Mouse (Mus musculus) MEL (cell line): Measurements from ENCODE around the gene Tmem11. TPM values are rescaled to one million over a fixed set of nuclear protein-coding genes. Genes with fewer than 3 reads are reported as not detected.

Experiments
- DNase-seq: peaks from one replicate; pipeline ENCODE4 v3.0.0; 2011; ENCODE audit warnings: low read depth, low spot score
- H3K27ac ChIP-seq: 2 replicates; pipeline ENCODE4 v1.5.1; 2012; ENCODE audit warnings: low read depth, mild to moderate bottlenecking, control low read depth, low read length, moderate library complexity; ENCODE audit not compliant: control insufficient read depth
- H3K27me3 ChIP-seq, 2 experiments: fragments of 150-350 bp in 1 of 2; sonication (generic) in 1 of 2; 2 replicates each; pipeline ENCODE4 v1.6.1; 2012; ENCODE audit warnings: low read length in 2 of 2, mild to moderate bottlenecking in 2 of 2, improper control_type of control experiment in 1 of 2, moderate library complexity in 1 of 2; ENCODE audit not compliant: insufficient read depth in 2 of 2, control insufficient read depth in 1 of 2
- H3K36me3 ChIP-seq, 2 experiments: 2 replicates each; pipeline ENCODE4 v1.6.1; 2012 to 2014; ENCODE audit warnings: low read length in 2 of 2, improper control_type of control experiment in 1 of 2, inconsistent platforms in 1 of 2, mild to moderate bottlenecking in 1 of 2; ENCODE audit not compliant: insufficient read depth in 2 of 2, control insufficient read depth in 1 of 2
- H3K4me1 ChIP-seq, 2 experiments: fragments of 150-350 bp in 1 of 2; sonication (generic) in 1 of 2; 2 replicates each; pipeline ENCODE4 v1.6.1; 2012; ENCODE audit warnings: low read length in 2 of 2, improper control_type of control experiment in 1 of 2, mild to moderate bottlenecking in 1 of 2; ENCODE audit not compliant: insufficient read depth in 2 of 2, control insufficient read depth in 1 of 2
- H3K4me3 ChIP-seq, 2 experiments: fragments of 150-350 bp in 1 of 2; sonication (generic) in 1 of 2; 2 replicates each; pipeline ENCODE4 v1.5.1; 2012; ENCODE audit warnings: low read depth in 2 of 2, low read length in 2 of 2, mild to moderate bottlenecking in 2 of 2, moderate library complexity in 2 of 2, control low read depth in 1 of 2, improper control_type of control experiment in 1 of 2; ENCODE audit not compliant: control insufficient read depth in 1 of 2, insufficient read depth in 1 of 2
- H3K79me2 ChIP-seq: 2 replicates; pipeline ENCODE4 v1.6.1; 2012; ENCODE audit warnings: mild to moderate bottlenecking, low read length, moderate library complexity; ENCODE audit not compliant: control insufficient read depth, poor library complexity, insufficient read depth
- H3K9ac ChIP-seq: 2 replicates; pipeline ENCODE4 v1.6.1; 2012; ENCODE audit warnings: low read depth, mild to moderate bottlenecking, control low read depth, low read length, moderate library complexity; ENCODE audit not compliant: control insufficient read depth, poor library complexity, severe bottlenecking
- H3K9me3 ChIP-seq: fragments of 150-350 bp; sonication (generic); replicated peaks from 2 replicates; pipeline ENCODE4 v1.6.1; 2012; ENCODE audit warnings: mild to moderate bottlenecking, low read length, improper control_type of control experiment, moderate library complexity; ENCODE audit not compliant: insufficient read depth
- ETS1 ChIP-seq: IDR thresholded peaks from 2 replicates; pipeline ENCODE4 v1.6.1; 2012; ENCODE audit warnings: low read depth, mild to moderate bottlenecking, inconsistent platforms, low read length, improper control_type of control experiment, moderate library complexity
- GABPA ChIP-seq: IDR thresholded peaks from 2 replicates; pipeline ENCODE4 v1.6.1; 2012; ENCODE audit warnings: low read depth, mild to moderate bottlenecking, inconsistent platforms, low read length, improper control_type of control experiment, moderate library complexity
- GATA1 ChIP-seq: IDR thresholded peaks from 2 replicates; pipeline ENCODE4 v1.6.1; 2011; ENCODE audit warnings: low read depth, low read length, improper control_type of control experiment
- KAT2A ChIP-seq: conservative IDR thresholded peaks from 2 replicates; pipeline ENCODE4 v1.6.1; 2012; ENCODE audit warnings: low read depth, low read length, improper control_type of control experiment, inconsistent platforms
- MAZ ChIP-seq: IDR thresholded peaks from 2 replicates; pipeline ENCODE4 v1.6.1; 2012; ENCODE audit warnings: low read depth, mild to moderate bottlenecking, inconsistent platforms, low read length, improper control_type of control experiment
- MXI1 ChIP-seq: IDR thresholded peaks from 2 replicates; pipeline ENCODE4 v1.6.1; 2011; ENCODE audit warnings: mild to moderate bottlenecking, low read depth, low read length, improper control_type of control experiment
- NELFE ChIP-seq: IDR thresholded peaks from 2 replicates; pipeline ENCODE4 v1.6.1; 2011; ENCODE audit warnings: low read depth, low read length, improper control_type of control experiment
- NRF1 ChIP-seq: IDR thresholded peaks from 2 replicates; pipeline ENCODE4 v1.6.1; 2014; ENCODE audit warnings: low read depth, mild to moderate bottlenecking, inconsistent platforms, low read length, improper control_type of control experiment, moderate library complexity; ENCODE audit not compliant: poor library complexity, insufficient read depth, severe bottlenecking
- POLR2A ChIP-seq, 2 experiments: IDR thresholded peaks; 2 replicates each; pipeline ENCODE4 v1.6.1; 2011 to 2012; ENCODE audit warnings: low read length in 2 of 2, mild to moderate bottlenecking in 2 of 2, control low read depth in 1 of 2, improper control_type of control experiment in 1 of 2, low read depth in 1 of 2, moderate library complexity in 1 of 2; ENCODE audit not compliant: control insufficient read depth in 1 of 2, insufficient read depth in 1 of 2, poor library complexity in 1 of 2
- POLR2AphosphoS5 ChIP-seq: IDR thresholded peaks from 2 replicates; pipeline ENCODE4 v1.6.1; 2012; ENCODE audit warnings: low read depth, borderline replicate concordance, mild to moderate bottlenecking, inconsistent platforms, low read length, moderate library complexity, mixed read lengths
- SIN3A ChIP-seq: IDR thresholded peaks from 2 replicates; pipeline ENCODE4 v1.6.1; 2012; ENCODE audit warnings: low read length, improper control_type of control experiment, inconsistent platforms
- SMC3 ChIP-seq: IDR thresholded peaks from 2 replicates; pipeline ENCODE4 v1.6.1; 2011; ENCODE audit warnings: low read depth, low read length, improper control_type of control experiment
- TBP ChIP-seq: IDR thresholded peaks from 2 replicates; pipeline ENCODE4 v1.8.0; 2011; ENCODE audit warnings: low read depth, low read length, improper control_type of control experiment
- TCF12 ChIP-seq: IDR thresholded peaks from 2 replicates; pipeline ENCODE4 v1.6.1; 2014; ENCODE audit warnings: low read depth, mild to moderate bottlenecking, inconsistent platforms, low read length, improper control_type of control experiment, moderate library complexity
- UBTF ChIP-seq: IDR thresholded peaks from 2 replicates; pipeline ENCODE4 v1.6.1; 2012; ENCODE audit warnings: low read depth, mild to moderate bottlenecking, inconsistent platforms, low read length, improper control_type of control experiment, moderate library complexity, borderline replicate concordance; ENCODE audit not compliant: insufficient read depth
- USF2 ChIP-seq, 2 experiments: IDR thresholded peaks; 2 replicates each; pipeline ENCODE4 v1.6.1; 2011 to 2012; ENCODE audit warnings: improper control_type of control experiment in 2 of 2, low read length in 2 of 2, borderline replicate concordance in 1 of 2, inconsistent platforms in 1 of 2, low read depth in 1 of 2, mild to moderate bottlenecking in 1 of 2; ENCODE audit not compliant: insufficient read depth in 1 of 2
- ZC3H11A ChIP-seq: IDR thresholded peaks from 2 replicates; pipeline ENCODE4 v1.6.1; 2012; ENCODE audit warnings: low read depth, mild to moderate bottlenecking, inconsistent platforms, low read length, improper control_type of control experiment
- ZMIZ1 ChIP-seq: IDR thresholded peaks from 2 replicates; pipeline ENCODE4 v1.6.1; 2012; ENCODE audit warnings: low read depth, mild to moderate bottlenecking, inconsistent platforms, low read length, improper control_type of control experiment, moderate library complexity
- polyA plus RNA-seq, 2 experiments: library from polyadenylated mRNA; stranded (reverse) in 1 of 2; unstranded in 1 of 2; fragments of >175 nt in 1 of 2; fragments of >200 nt in 1 of 2; gene quantifications; 2 replicates each; pipeline versions ENCODE4 v1.2.1 to v1.2.4; 2012; ENCODE audit warnings: low replicate concordance in 2 of 2, low read depth in 1 of 2; ENCODE audit not compliant: insufficient read length in 2 of 2, insufficient read depth in 1 of 2, missing spikeins in 1 of 2
- total RNA-seq: library from RNA; depleted of rRNA; stranded (reverse); fragments of 300-350 nt; gene quantifications from 2 replicates; pipeline ENCODE4 v1.2.3, GENCODE M21; 2012

The Tmem11 gene
- total and polyA plus RNA-seq, 3 experiments = 117 to 125 TPM; not detected in 1

- no peak for DNase-seq
- H3K4me1 ChIP-seq = no peaks in the 10 kb centered on the region
- no peaks in the 10 kb centered on the region for H3K9me3 ChIP-seq
- no peak overlapping the region for H3K27ac ChIP-seq
- H3K9ac ChIP-seq = no peak overlapping the region
- H3K36me3 ChIP-seq = no peaks in the 10 kb centered on the region
- TF ChIP-seq ZMIZ1 (no peak), POLR2AphosphoS5 (no peak), GATA1 (no peak), TCF12 (no peak), POLR2A (IDR thresholded peaks at IDR 0.05; ENCODE audit: control insufficient read depth in 1 of 2, insufficient read depth in 1 of 2, low read depth in 1 of 2, low read length in 2 of 2, poor library complexity in 1 of 2) (no peak), ZC3H11A (no peak), USF2 (IDR thresholded peaks at IDR 0.05; ENCODE audit: borderline replicate concordance in 1 of 2, insufficient read depth in 1 of 2, low read depth in 1 of 2, low read length in 2 of 2) (no peak)
- H3K4me3 ChIP-seq = no peak overlapping the region
- H3K79me2 ChIP-seq = no peaks in the 10 kb centered on the region
- H3K27me3 ChIP-seq = peaks cover 0 to under 1% of the 10 kb centered on the region in 2 experiments; a peak in 2 of 4 replicates
These were observed 23.4 kb upstream of the Tmem11 start for GRCm38 (mm10) chr11:60902486-60902885.

- DNase-seq = no peak
- TF ChIP-seq NELFE (no peak), ETS1 (no peak), GATA1 (no peak), NRF1 (no peak)
- no peaks in the 10 kb centered on the region for H3K9me3 ChIP-seq
- H3K4me1 ChIP-seq = no peaks in the 10 kb centered on the region
- no peak overlapping the region for H3K27ac ChIP-seq
- no peak overlapping the region for H3K4me3 ChIP-seq
- H3K79me2 ChIP-seq = no peaks in the 10 kb centered on the region
- H3K36me3 ChIP-seq = no peaks in the 10 kb centered on the region
- peaks cover 0 to 2% of the 10 kb centered on the region in 2 experiments; a peak in 2 of 4 replicates for H3K27me3 ChIP-seq
- no peak overlapping the region for H3K9ac ChIP-seq
These were observed 22.9 kb upstream of the Tmem11 start for GRCm38 (mm10) chr11:60902001-60902400.

GRCm38 (mm10) chr11:60895915-60896314, 16.8 kb upstream of the Tmem11 start:
- H3K9me3 ChIP-seq = no peaks in the 10 kb centered on the region
- H3K36me3 ChIP-seq = no peaks in the 10 kb centered on the region
- H3K27ac ChIP-seq = no peak overlapping the region
- no peak for DNase-seq
- TF ChIP-seq TCF12 (no peak), MAZ (no peak), ETS1 (no peak), POLR2AphosphoS5 (no peak), KAT2A (no peak), TBP (no peak), SIN3A (no peak), UBTF (no peak), SMC3 (no peak), GABPA (no peak), ZMIZ1 (no peak), MXI1 (no peak), POLR2A (IDR thresholded peaks at IDR 0.05; ENCODE audit: control insufficient read depth in 1 of 2, insufficient read depth in 1 of 2, low read depth in 1 of 2, low read length in 2 of 2, poor library complexity in 1 of 2) (no peak)
- H3K79me2 ChIP-seq = no peaks in the 10 kb centered on the region
- no peak overlapping the region for H3K4me3 ChIP-seq
- no peak overlapping the region for H3K9ac ChIP-seq
- H3K27me3 ChIP-seq = peaks cover 0 to 4% of the 10 kb centered on the region in 2 experiments; a peak in 3 of 4 replicates
- H3K4me1 ChIP-seq = peaks cover 0 to 2% of the 10 kb centered on the region in 2 experiments; a peak in 1 of 4 replicates
